Mouse (Mus musculus) left cerebral cortex, adult 18-20 months (tissue): Measurements from ENCODE around the gene Ddx18. TPM values are rescaled to one million over a fixed set of nuclear protein-coding genes. Genes with fewer than 3 reads are reported as not detected.

Experiments used
- DNase-seq, 2 experiments: peaks; one replicate each; pipeline ENCODE4 v3.0.0; 2021 to 2022; ENCODE audit warnings: low spot score in 2 of 2, mixed read lengths in 1 of 2
- total RNA-seq, 2 experiments: library from RNA; stranded (reverse); gene quantifications; 2 replicates each; pipeline ENCODE4 v1.2.3; 2021

The Ddx18 gene
- total RNA-seq, 2 experiments from 2014 or later = 27.2 to 30.1 TPM

DNA sequence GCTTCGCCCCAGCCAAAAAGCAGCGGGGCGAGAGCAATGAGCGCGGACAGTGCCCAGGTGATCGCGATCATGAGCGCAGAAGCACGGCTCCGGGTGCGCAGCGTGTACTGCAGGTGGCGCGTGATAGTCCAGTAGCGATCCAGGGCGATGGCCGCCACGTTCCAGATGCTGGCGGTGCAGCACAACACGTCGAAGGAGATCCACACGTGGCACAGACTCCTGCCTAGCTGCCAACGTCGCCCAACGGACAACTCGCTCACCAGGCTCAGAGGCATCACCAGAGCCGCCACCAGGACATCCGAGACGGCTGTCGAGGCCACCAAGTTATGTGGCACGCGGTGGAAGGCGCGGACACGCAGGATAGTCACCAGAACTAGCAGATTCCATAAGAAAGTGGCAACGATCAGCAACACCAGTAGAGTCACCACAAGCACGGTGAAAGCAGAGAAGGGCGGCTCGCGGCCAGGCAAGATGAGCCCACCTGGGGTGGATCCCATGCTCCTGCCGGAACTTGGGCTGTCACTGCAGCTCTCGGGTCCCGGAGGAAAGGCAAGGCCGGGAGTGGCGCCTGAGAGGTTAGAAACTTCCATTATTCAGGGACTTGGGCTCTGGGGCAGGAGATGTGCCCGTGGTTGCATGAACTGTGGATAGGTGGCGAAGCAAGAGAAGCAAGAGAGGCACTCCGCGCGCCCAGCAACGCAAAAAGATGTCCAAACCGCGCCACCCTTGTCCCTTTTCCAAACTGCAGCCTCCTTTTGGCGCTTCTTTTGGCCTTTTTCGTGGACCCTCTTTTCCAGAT is 40.0 kb downstream of the Ddx18 start:
- DNase-seq = peak; percentile 3 to 6

DNA sequence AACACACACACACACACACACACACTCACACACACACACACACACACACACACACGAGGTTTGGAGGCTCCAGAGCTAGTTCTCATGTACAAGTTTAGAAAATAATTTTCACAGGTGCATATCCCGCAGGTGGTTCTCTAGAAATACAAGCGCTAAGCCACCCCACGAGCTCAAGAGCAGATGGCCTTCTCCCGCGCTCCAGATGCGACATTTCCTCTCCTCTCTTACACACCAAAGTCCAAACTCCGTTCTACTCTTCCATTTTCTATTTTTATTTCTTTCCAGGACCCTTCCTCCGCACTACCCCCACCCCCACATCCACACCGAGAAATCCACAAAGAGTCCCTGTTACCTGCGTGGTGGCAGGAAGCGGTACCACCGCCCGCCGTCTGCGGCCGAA is 40.7 kb downstream of the Ddx18 start:
- DNase-seq = peak; percentile 29 to 31

DNA sequence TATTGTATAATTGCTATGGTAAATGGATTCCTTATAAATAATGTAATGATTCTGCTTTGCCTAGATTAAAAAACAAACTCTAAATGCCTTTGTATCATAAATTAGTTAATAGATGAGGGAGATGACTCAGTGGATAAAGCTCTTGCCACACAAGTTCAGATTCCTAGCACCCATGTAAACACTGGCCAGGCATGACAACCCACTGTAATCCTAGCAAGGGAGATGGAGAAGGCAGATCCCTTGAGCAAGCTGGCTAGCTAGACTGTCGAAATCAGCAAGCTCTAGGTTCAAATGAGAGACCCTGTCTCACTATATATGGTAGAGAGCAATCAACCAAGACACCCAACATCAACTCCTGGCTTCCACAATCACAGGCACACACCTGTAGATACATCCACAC is 49.2 kb downstream of the Ddx18 start:
- DNase-seq = no peak

DNA sequence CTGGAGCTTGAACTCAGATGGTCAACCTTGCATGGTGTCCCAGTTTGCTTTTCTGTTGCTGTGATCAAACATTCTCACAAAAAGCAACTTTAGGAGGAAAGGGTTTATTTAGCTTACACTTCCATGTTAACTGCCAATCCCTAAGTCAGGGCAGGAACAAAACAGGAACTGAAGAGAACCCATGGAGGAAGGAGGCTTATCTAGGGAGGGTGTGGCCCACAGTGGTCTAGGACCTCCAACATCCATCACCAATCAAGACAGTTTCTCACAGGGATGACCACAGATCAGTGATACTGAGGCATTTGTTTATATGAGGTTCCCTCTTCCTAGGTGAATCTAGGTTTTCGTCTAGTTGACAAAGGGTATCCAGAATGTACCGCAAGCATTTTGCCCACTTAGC is 55.8 kb downstream of the Ddx18 start:
- no peak for DNase-seq

DNA sequence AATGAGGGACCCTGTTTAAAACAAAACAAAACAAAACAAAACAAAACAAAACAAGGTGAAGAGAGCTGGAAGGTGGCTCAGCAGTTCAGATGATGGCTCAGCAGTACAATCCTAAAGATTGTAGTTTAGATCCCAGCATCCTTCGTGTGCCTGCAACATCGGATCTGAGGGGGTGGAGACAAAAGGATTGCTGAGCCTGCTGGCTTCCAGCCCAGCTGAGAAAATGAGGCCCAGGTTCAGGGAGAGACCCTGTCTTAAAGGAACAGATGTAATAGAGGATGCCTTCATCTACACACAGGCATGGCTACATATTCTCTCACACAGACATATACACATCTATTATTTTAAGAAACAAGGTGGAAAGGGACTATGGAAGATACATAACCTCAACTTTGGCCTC is 56.6 kb downstream of the Ddx18 start:
- no peak for DNase-seq

DNA sequence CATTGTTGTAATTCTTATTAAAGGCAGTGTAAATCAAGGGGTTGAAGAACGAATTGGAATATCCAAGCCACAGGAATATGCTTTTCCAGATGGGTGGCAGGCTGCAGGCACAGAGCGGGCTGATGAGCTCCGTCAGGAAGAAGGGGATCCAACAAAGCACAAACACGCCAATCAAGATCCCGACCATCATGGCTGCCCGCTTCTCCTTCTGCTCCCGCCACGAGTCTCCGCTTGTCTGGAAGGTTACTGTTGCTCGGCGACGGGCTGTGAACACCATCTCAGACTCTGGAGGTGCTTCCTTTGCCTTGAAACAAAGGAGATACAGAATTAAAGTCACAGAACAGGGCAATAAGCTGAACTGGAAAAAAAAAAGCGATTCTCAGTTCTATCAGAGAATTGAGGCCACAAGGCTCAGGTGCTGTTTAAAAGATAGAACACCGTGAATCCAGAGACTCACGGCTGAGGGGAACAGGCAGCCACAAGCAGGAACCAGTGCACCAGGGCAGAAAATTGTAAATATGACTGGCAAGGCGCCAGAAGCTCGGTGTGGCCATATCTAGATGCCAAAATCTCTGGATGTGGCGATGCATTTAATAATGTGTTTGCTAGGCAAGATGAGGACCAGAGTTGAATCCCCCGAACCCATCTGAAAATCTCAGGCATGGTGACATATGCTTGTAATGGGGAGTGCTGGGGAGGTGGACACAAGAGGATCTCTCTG is 57.2 kb downstream of the Ddx18 start:
- no peak for DNase-seq

DNA sequence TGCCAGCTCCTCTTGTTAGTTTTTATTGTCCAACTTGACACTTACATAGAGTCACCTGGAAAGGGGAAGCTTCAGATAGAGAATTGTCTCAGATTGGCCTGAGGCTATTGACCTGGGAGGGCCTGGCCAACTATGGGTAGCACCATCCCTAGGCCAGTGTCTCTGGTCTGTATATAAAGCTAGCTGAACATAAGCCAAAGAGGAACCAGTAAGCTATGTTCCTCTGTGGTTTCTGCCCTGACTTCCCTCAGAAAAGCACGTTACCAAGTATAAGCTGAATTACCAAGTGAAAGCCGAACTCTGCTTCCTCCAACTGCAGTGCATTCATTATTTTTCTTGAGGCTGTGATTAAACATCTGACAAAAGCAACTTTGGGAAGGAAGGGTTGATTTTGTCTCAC is 59.1 kb downstream of the Ddx18 start:
- no peak for DNase-seq

Other genes with a start within 250 kb of the Ddx18 start
- 10 to 100 TPM; 58.3 to 68.1 TPM for gene Insig2, start 235.4 kb downstream of the Ddx18 start, total RNA-seq
- gene Ccdc93, start 136.9 kb downstream of the Ddx18 start, total RNA-seq = 10 to 100 TPM; 23.6 to 27.2 TPM
- gene Htr5b, start 39.5 kb downstream of the Ddx18 start, total RNA-seq = 1 to 10 TPM; 1.6 to 3.3 TPM